ENCODE assay signal across 8 mouse cellular contexts in the genomic region with DNA sequence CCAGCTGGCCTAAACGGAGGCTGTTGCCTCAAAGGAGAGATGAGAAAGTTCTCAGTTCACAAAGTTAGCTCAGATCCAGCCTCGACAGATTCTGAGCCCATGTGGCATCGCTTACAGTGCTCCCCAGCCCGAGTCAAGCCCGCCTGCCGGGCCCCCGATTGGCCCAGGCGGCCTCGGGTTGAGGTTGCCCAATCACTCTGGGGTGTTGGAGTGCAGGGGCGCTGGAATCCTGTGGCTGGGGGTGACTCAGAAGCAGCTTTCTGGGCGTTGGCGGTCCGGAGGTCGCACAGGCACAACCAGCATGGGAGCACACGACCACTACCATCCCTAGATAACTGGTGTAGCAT. TPM values are rescaled to one million over a fixed set of nuclear protein-coding genes. Genes with fewer than 3 reads are reported as not detected.
DNase-seq lines count a peak whose midpoint lies in the region; ATAC-seq and TF ChIP-seq lines count a peak whose summit lies in the region.

No protein-coding gene starts in this region.

- no peaks in the 10 kb centered on the region for H3K27me3 ChIP-seq in heart, embryonic 15.5 days
- H3K27me3 ChIP-seq in megakaryocyte, embryonic 14.5 days (replicated peaks): peaks cover 51% of the 10 kb centered on the region

- DNase-seq in CD4-positive, CD25-positive, alpha-beta regulatory T cell, adult 2 months (ENCODE audit: low read depth, low spot score): peak; percentile 40
- no peak for DNase-seq in ES-E14 (ENCODE audit: low read depth, low spot score)
- DNase-seq in layer of hippocampus, postnatal 25 days (ENCODE audit: extremely low spot score in 1 of 2, low spot score in 1 of 2): peak; percentile 16 to 17
- peak; percentile 7 to 36 for DNase-seq in spleen, postnatal 10 days (ENCODE audit: low spot score in 2 of 2)
- DNase-seq in cerebellum, postnatal 10 days: no peak

- no peak for TF ChIP-seq CTCF in embryonic fibroblast, embryonic 13.5 days (IDR thresholded peaks at IDR 0.05; ENCODE audit: borderline replicate concordance, insufficient read depth, low read length)

- H3K4me3 ChIP-seq in ES-E14 (ENCODE audit: insufficient read depth in 1 of 2, low read depth in 1 of 2, low read length in 2 of 2, poor library complexity in 1 of 2, severe bottlenecking in 1 of 2): peak overlapping the region; percentile 81 to 90
- H3K4me3 ChIP-seq in embryonic fibroblast, embryonic 13.5 days (ENCODE audit: insufficient read depth, low read length): peak overlapping the region; percentile 85
- peak overlapping the region; percentile 74 for H3K4me3 ChIP-seq in heart, embryonic 15.5 days
- H3K4me3 ChIP-seq in megakaryocyte, embryonic 14.5 days (replicated peaks): peak overlapping the region; percentile 90

- H3K4me2 ChIP-seq in heart, embryonic 15.5 days: peak overlapping the region; percentile 90

- peak; percentile 66; the same call in 1 of the 2 replicates for TF ChIP-seq POLR2A in embryonic fibroblast, embryonic 13.5 days (IDR thresholded peaks at IDR 0.05; ENCODE audit: low read depth, low read length)

- peaks cover 2 to 4% of the 10 kb centered on the region in 2 experiments; a peak in 1 of 4 replicates for H3K4me1 ChIP-seq in ES-E14 (ENCODE audit: control insufficient read depth in 2 of 2, insufficient read depth in 2 of 2, low read length in 2 of 2, poor library complexity in 1 of 2)
- 0 out of 2 replicates have a peak, but pooled peaks cover 3% of the 10 kb centered on the region for H3K4me1 ChIP-seq in embryonic fibroblast, embryonic 13.5 days (ENCODE audit: control insufficient read depth, insufficient read depth, low read length)
- peaks cover 5% of the 10 kb centered on the region for H3K4me1 ChIP-seq in heart, embryonic 15.5 days (replicated peaks)
- H3K4me1 ChIP-seq in megakaryocyte, embryonic 14.5 days: peaks cover 15% of the 10 kb centered on the region

- no peaks in the 10 kb centered on the region; the same call in 1 of the 2 replicates for H3K36me3 ChIP-seq in ES-E14 (ENCODE audit: control insufficient read depth, insufficient read depth, low read length, poor library complexity, severe bottlenecking)
- H3K36me3 ChIP-seq in heart, embryonic 15.5 days: no peaks in the 10 kb centered on the region
- no peaks in the 10 kb centered on the region for H3K36me3 ChIP-seq in megakaryocyte, embryonic 14.5 days (replicated peaks; ENCODE audit: low read length)

- ATAC-seq in heart, embryonic 15.5 days (replicated peaks; ENCODE audit: insufficient number of reproducible peaks, insufficient read depth, low FRiP score, low read depth): no peak; the same call in 1 of the 2 replicates

- peak overlapping the region; percentile 87 for H3K9ac ChIP-seq in ES-E14 (ENCODE audit: insufficient read depth, low read depth, low read length, poor library complexity, severe bottlenecking)
- peak overlapping the region; percentile 80 for H3K9ac ChIP-seq in heart, embryonic 15.5 days

- 1% methylated on average over 15 of the region's 15 CpGs for WGBS in heart, embryonic 15.5 days

- peak overlapping the region; percentile 76 for H3K27ac ChIP-seq in ES-E14 (ENCODE audit: insufficient read depth, low read depth, low read length, poor library complexity, severe bottlenecking)
- peak overlapping the region; percentile 97 for H3K27ac ChIP-seq in embryonic fibroblast, embryonic 13.5 days (ENCODE audit: insufficient read depth, low read length)
- H3K27ac ChIP-seq in heart, embryonic 15.5 days: peak overlapping the region; percentile 86

- in situ Hi-C loops in ES-E14 (cut with MboI; ENCODE audit: low sequenced_read_pairs in 2 of 2, unreplicated experiment in 2 of 2): no loop called here

- H3K9me3 ChIP-seq in ES-E14 (ENCODE audit: control insufficient read depth, insufficient read depth, low read depth, low read length): no peaks in the 10 kb centered on the region
- no peaks in the 10 kb centered on the region for H3K9me3 ChIP-seq in heart, embryonic 15.5 days (replicated peaks)
- no peaks in the 10 kb centered on the region for H3K9me3 ChIP-seq in megakaryocyte, embryonic 14.5 days

TF ChIP-seq in ES-E14, 5 proteins besides CTCF, POLR2A, EP300 and RAD21:
- TF ChIP-seq MAFK (IDR thresholded peaks at IDR 0.05; ENCODE audit: insufficient read depth, low read depth, low read length) (no peak), ZNF384 (IDR thresholded peaks at IDR 0.05; ENCODE audit: low read depth, low read length) (no peak), HCFC1 (IDR thresholded peaks at IDR 0.05; ENCODE audit: borderline replicate concordance, insufficient read depth, low read length) (no peak), ZC3H11A (IDR thresholded peaks at IDR 0.05; ENCODE audit: borderline replicate concordance, low read depth, low read length) (no peak), CHD2 (IDR thresholded peaks at IDR 0.05; ENCODE audit: low read depth, low read length) (no peak)

RNA-seq across cellular contexts. Expression of gene Dse, which starts 1.1 kb away (rescaled TPM):
- total RNA-seq in ES-E14 (2012; rRNA removed): 118 and 165 TPM in 2 replicates
- 77.3 and 81.1 TPM in 2 replicates for polyA plus RNA-seq in embryonic fibroblast, embryonic 13.5 days (2011; ENCODE audit: insufficient read length, low read depth, missing spikeins)
- polyA plus RNA-seq in heart, embryonic 15.5 days (2015; fragmentation: Nextera tagmentation; extraction: Ambion mirVana): 12.4 and 16.1 TPM in 2 replicates
- 1 to 10 TPM; 5.4 to 7.1 TPM for total RNA-seq in layer of hippocampus, postnatal 25 days (2021)
- polyA plus RNA-seq in megakaryocyte, embryonic 14.5 days (2012; ENCODE audit: insufficient read depth, low replicate concordance): 0.20 TPM in 1 of 2 replicates, not detected in the other

Comparison
In these comparisons a context has a peak if more than half of its experiments do, and no peak if none do; other contexts are left out.
1. DNase-seq: peak in CD4-positive, CD25-positive, alpha-beta regulatory T cell, adult 2 months (single experiment), layer of hippocampus, postnatal 25 days (2 of 2) and spleen, postnatal 10 days (2 of 2); none in ES-E14 (single experiment) and cerebellum, postnatal 10 days (0 of 2).
2. RNA of gene Dse, which starts 1.1 kb away (polyA plus RNA-seq): 77.3 to 81.1 TPM in embryonic fibroblast, embryonic 13.5 days and 12.4 to 16.1 TPM in heart, embryonic 15.5 days; 0.20 TPM in megakaryocyte, embryonic 14.5 days; every median in the first group is over 10 times any median in the second.
3. Peak in every context shown above with its lines, with median percentiles within 50 percentile points of each other: H3K27ac ChIP-seq and H3K4me3 ChIP-seq.